Mouse (Mus musculus): ENCODE data around the gene Foxe1. TPM values are rescaled to one million over a fixed set of nuclear protein-coding genes. Genes with fewer than 3 reads are reported as not detected.

Gene Foxe1
- not detected for total RNA-seq (2021)
- long read RNA-seq, experiment 1: 0 reads
- long read RNA-seq, experiment 2: 0 reads

- no peak for DNase-seq (ENCODE audit: low spot score in 2 of 2)
These were observed at the start of gene Foxe1 for GRCm38 (mm10) chr4:46343596-46344260. TSS of gene Foxe1 (plus strand) at chr4:46343609.

- DNase-seq (ENCODE audit: low spot score in 2 of 2): peak; percentile 3 to 12
These were observed 39.3 kb upstream of the Foxe1 start for GRCm38 (mm10) chr4:46304071-46304470.

- DNase-seq (ENCODE audit: low spot score in 2 of 2): peak; percentile 88 to 90
These were observed 38.5 kb upstream of the Foxe1 start for GRCm38 (mm10) chr4:46304757-46305384.

- no peak for DNase-seq (ENCODE audit: low spot score in 2 of 2)
These were observed 38.0 kb upstream of the Foxe1 start for GRCm38 (mm10) chr4:46305436-46305835.

- DNase-seq (ENCODE audit: low spot score in 2 of 2): peak; percentile 75
These were observed 36.1 kb upstream of the Foxe1 start for GRCm38 (mm10) chr4:46307341-46307740.

GRCm38 (mm10) chr4:46307869-46308268, 35.5 kb upstream of the Foxe1 start:
- DNase-seq (ENCODE audit: low spot score in 2 of 2): no peak

- DNase-seq (ENCODE audit: low spot score in 2 of 2): no peak
These were observed 31.8 kb upstream of the Foxe1 start for GRCm38 (mm10) chr4:46311631-46312030.

- DNase-seq (ENCODE audit: low spot score in 2 of 2): no peak
These were observed 21.5 kb upstream of the Foxe1 start for GRCm38 (mm10) chr4:46321730-46322389.

- DNase-seq (ENCODE audit: low spot score in 2 of 2): no peak
These were observed 20.7 kb upstream of the Foxe1 start for GRCm38 (mm10) chr4:46322715-46323114.

GRCm38 (mm10) chr4:46328906-46329305, 14.5 kb upstream of the Foxe1 start:
- DNase-seq (ENCODE audit: low spot score in 2 of 2): no peak

GRCm38 (mm10) chr4:46335846-46336245, 7.6 kb upstream of the Foxe1 start:
- no peak for DNase-seq (ENCODE audit: low spot score in 2 of 2)

- DNase-seq (ENCODE audit: low spot score in 2 of 2): no peak
These were observed 5.4 kb upstream of the Foxe1 start for GRCm38 (mm10) chr4:46337990-46338389.

- no peak for DNase-seq (ENCODE audit: low spot score in 2 of 2)
These were observed 4.4 kb upstream of the Foxe1 start for GRCm38 (mm10) chr4:46339026-46339425.

- DNase-seq (ENCODE audit: low spot score in 2 of 2): no peak
These were observed 3.8 kb upstream of the Foxe1 start for GRCm38 (mm10) chr4:46339584-46339983.

- no peak for DNase-seq (ENCODE audit: low spot score in 2 of 2)
These were observed 1.4 kb upstream of the Foxe1 start for GRCm38 (mm10) chr4:46341831-46342680.

GRCm38 (mm10) chr4:46342711-46343286, 610 bp upstream of the Foxe1 start:
- DNase-seq (ENCODE audit: low spot score in 2 of 2): no peak

- DNase-seq (ENCODE audit: low spot score in 2 of 2): no peak
These were observed 879 bp downstream of the Foxe1 start for GRCm38 (mm10) chr4:46344288-46344687.

- DNase-seq (ENCODE audit: low spot score in 2 of 2): no peak
These were observed 1.8 kb downstream of the Foxe1 start for GRCm38 (mm10) chr4:46345056-46345772.

- DNase-seq (ENCODE audit: low spot score in 2 of 2): no peak
These were observed 2.3 kb downstream of the Foxe1 start for GRCm38 (mm10) chr4:46345773-46346100.

- no peak for DNase-seq (ENCODE audit: low spot score in 2 of 2)
These were observed 2.8 kb downstream of the Foxe1 start for GRCm38 (mm10) chr4:46346221-46346620.
